In genomic region chr4:149463435-149463950, GRCm38 (mm10) we compare ENCODE assay signal across 10 mouse cellular contexts. TPM values are rescaled to one million over a fixed set of nuclear protein-coding genes. Genes with fewer than 3 reads are reported as not detected.
"Had no signal": no experiment of that assay in that cellular context is flagged by ENCODE, and none has a peak within 500 bp of the region (broad histone marks: within the 10 kb centered on the region; RNA-seq: fewer than 3 reads in every experiment).

No protein-coding gene starts in this region.

- DNase-seq: kidney, adult 8-10 months; kidney, postnatal 10 days; layer of hippocampus, adult 9-11 months; layer of hippocampus, postnatal 36 days; liver; lung, embryonic 14.5 days; lung, postnatal 10 days; retina, postnatal 1 day had no signal

RNA-seq across cellular contexts. Expression of gene Rbp7, which starts 8.7 kb away (rescaled TPM):
- total RNA-seq: layer of hippocampus, postnatal 36 days; megakaryocyte-erythroid progenitor cell, adult 5-6 weeks had no signal

RNA-seq across cellular contexts. Expression of gene Tmem274, which starts 13.7 kb away (rescaled TPM):
- total RNA-seq: layer of hippocampus, postnatal 36 days; left cerebral cortex, postnatal 36 days; megakaryocyte-erythroid progenitor cell, adult 5-6 weeks had no signal
